Mouse (Mus musculus) forebrain, embryonic 14.5 days (tissue): ENCODE measurements around the gene Col4a2. TPM values are rescaled to one million over a fixed set of nuclear protein-coding genes. Genes with fewer than 3 reads are reported as not detected.

Source experiments
- ATAC-seq: fragments of 200-750 bp; cut with Nextera tagmentation; 2 replicates; pipeline ENCODE4 v1.8.0; 2017; ENCODE audit warnings: mild to moderate bottlenecking, moderate library complexity
- DNase-seq: peaks from one replicate; pipeline ENCODE4 v3.0.0-alpha.2; 2015; ENCODE audit warnings: low spot score
- H3K27ac ChIP-seq: fragments of 300-500 bp; sonication (generic); 2 replicates; pipeline ENCODE4 v1.5.1; 2014; ENCODE audit warnings: low read depth, mild to moderate bottlenecking, control low read depth, low read length, moderate library complexity
- H3K27me3 ChIP-seq: fragments of 300-500 bp; sonication (generic); replicated peaks from 2 replicates; pipeline ENCODE4 v1.6.1; 2014; ENCODE audit warnings: low read length, control low read depth, mixed read lengths; ENCODE audit not compliant: control insufficient read depth, insufficient read depth
- H3K36me3 ChIP-seq: fragments of 300-500 bp; sonication (generic); 2 replicates; pipeline ENCODE4 v1.6.1; 2014; ENCODE audit warnings: low read length, control low read depth; ENCODE audit not compliant: control insufficient read depth, insufficient read depth
- H3K4me1 ChIP-seq: fragments of 300-500 bp; sonication (generic); 2 replicates; pipeline ENCODE4 v1.6.1; 2014; ENCODE audit warnings: antibody characterized with exemption, low read length, control low read depth; ENCODE audit not compliant: control insufficient read depth, insufficient read depth
- H3K4me2 ChIP-seq: fragments of 300-500 bp; sonication (generic); 2 replicates; pipeline ENCODE4 v1.6.1; 2014; ENCODE audit warnings: mild to moderate bottlenecking, control low read depth, low read length
- H3K4me3 ChIP-seq: fragments of 300-500 bp; sonication (generic); 2 replicates; pipeline ENCODE4 v1.5.1; 2014; ENCODE audit warnings: low read depth, low read length, control low read depth
- H3K9ac ChIP-seq: fragments of 300-500 bp; sonication (generic); 2 replicates; pipeline ENCODE4 v1.6.1; 2014; ENCODE audit warnings: mild to moderate bottlenecking, low read length, control low read depth, moderate library complexity
- H3K9me3 ChIP-seq: fragments of 300-500 bp; sonication (generic); replicated peaks from 2 replicates; pipeline ENCODE4 v1.6.1; 2016; ENCODE audit warnings: low read length, control low read depth, mixed read lengths; ENCODE audit not compliant: control insufficient read depth
- WGBS: fragments of 180-500 bp; shearing (Covaris S2); extraction: QIAGEN DNeasy Blood & Tissue Kit; methylation state at CpG from one replicate; pipeline ENCODE4 v1.1.7; 2014; 5-methylcytosine and 5-hydroxymethylcytosine counted together
- polyA plus RNA-seq: library from polyadenylated mRNA; unstranded; fragments of >200 nt; fragmentation: Nextera tagmentation; extraction: Ambion mirVana; gene quantifications from 2 replicates; pipeline ENCODE4 v1.2.1, GENCODE M21; 2014

Gene Col4a2
- polyA plus RNA-seq, 1 experiment from 2014 or later = 19.1 TPM

DNA sequence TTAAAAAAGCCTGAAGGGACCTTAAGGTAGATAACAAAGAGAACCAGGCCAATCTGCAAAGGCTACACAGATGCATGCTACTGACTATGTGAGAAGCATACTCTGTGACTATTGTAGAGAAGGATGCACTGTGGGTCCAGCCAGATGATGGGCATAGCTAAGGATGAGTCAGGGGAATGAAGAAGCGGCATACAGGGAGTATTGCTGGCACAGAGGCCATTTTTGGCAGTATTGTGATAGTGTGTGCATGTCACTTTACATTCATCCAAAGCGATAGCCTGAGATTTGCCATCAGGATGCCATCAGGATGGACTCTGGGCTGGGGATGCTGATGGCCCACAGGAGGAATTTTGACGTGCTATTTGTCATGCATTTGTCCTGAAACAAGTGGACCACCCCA, 25.5 kb upstream of the Col4a2 start:
- H3K9ac ChIP-seq = no peak overlapping the region

DNA sequence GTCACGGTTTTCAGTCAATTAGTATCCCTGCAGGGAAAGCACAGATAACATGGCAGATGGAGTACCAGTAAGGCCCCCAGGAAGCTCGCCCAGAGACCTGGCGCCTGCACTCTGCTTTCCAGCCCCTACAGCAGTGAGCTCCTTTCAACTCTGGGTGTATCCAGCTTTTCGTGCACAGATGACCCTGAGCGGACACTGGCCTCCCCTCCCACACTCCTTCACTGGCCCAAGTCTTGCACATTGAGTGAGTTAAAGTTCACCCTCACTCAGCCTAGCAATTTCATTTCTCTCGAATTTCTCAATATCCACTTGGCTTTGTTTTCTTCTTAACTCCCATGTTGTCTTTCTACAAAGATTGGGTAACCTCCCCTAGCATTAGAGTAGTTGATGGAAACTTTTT, 24.3 kb upstream of the Col4a2 start:
- 71% methylated on average over 6 of the region's 6 CpGs for WGBS
- H3K4me1 ChIP-seq = 0 out of 2 replicates have a peak, but pooled peaks cover 2% of the 10 kb centered on the region
- H3K9ac ChIP-seq = no peak overlapping the region
- H3K4me2 ChIP-seq = no peak overlapping the region
- ATAC-seq (no peak), DNase-seq (no peak)
- H3K9me3 ChIP-seq = no peaks in the 10 kb centered on the region
- no peak overlapping the region for H3K27ac ChIP-seq
- no peak overlapping the region for H3K4me3 ChIP-seq
- H3K36me3 ChIP-seq = no peaks in the 10 kb centered on the region
- no peaks in the 10 kb centered on the region for H3K27me3 ChIP-seq

More for the DNA sequence above, 25.5 kb upstream of the Col4a2 start:
- H3K9me3 ChIP-seq = no peaks in the 10 kb centered on the region
- peaks cover 7% of the 10 kb centered on the region; the same call in 1 of the 2 replicates for H3K4me1 ChIP-seq
- no peak overlapping the region for H3K27ac ChIP-seq
- no peak overlapping the region for H3K4me2 ChIP-seq
- no peak for ATAC-seq
- no peak for DNase-seq
- 60% methylated on average over 3 of the region's 3 CpGs for WGBS
- no peaks in the 10 kb centered on the region for H3K36me3 ChIP-seq
- H3K27me3 ChIP-seq = no peaks in the 10 kb centered on the region
- H3K4me3 ChIP-seq = no peak overlapping the region

DNA sequence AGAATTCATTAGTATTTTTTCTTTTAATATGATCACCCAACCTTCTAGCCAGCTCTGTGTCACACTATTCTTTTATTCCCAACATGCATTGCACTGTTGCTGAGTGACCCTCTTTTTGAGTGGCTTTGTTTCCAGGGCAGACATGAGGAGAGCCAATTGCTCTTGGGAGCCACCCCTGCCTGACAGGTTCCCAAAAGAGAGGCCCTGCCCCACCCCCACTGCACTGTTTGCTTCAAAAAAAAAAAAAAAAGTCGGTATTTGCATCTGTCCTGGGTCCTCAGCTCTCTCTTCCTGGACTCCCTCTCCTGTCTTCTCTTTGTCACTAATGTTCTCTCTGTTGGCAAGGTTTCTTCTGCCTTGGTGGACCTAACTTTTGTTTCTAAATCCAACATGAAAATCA, 22.1 kb upstream of the Col4a2 start:
- no peak overlapping the region for H3K4me2 ChIP-seq
- DNase-seq (no peak), ATAC-seq (no peak)
- H3K9ac ChIP-seq = no peak overlapping the region
- H3K4me3 ChIP-seq = no peak overlapping the region
- no peaks in the 10 kb centered on the region for H3K9me3 ChIP-seq
- 0 out of 2 replicates have a peak, but pooled peaks cover 2% of the 10 kb centered on the region for H3K4me1 ChIP-seq
- 7% methylated on average over 1 of the region's 1 CpGs for WGBS
- H3K36me3 ChIP-seq = no peaks in the 10 kb centered on the region
- H3K27ac ChIP-seq = no peak overlapping the region
- H3K27me3 ChIP-seq = no peaks in the 10 kb centered on the region

DNA sequence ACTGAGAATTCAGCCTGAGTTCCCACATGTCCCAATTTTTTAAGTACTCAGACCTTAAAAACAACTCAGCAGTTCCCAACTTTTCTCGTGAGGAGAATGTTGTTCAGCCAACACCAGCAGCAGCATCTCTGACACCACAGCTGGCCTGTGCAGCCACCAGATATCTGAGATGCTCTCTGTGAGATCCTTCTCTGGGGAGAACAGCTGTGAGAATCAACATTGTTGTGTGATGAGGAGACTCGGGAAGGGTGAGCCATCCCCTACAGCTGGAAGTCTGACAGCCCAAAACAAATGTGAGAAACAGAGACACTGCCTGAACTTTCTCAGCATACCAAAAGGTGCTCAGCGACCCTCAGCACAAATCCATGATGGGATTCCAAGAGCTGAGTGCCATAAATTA, 20.0 kb upstream of the Col4a2 start:
- 74% methylated on average over 3 of the region's 3 CpGs for WGBS

DNA sequence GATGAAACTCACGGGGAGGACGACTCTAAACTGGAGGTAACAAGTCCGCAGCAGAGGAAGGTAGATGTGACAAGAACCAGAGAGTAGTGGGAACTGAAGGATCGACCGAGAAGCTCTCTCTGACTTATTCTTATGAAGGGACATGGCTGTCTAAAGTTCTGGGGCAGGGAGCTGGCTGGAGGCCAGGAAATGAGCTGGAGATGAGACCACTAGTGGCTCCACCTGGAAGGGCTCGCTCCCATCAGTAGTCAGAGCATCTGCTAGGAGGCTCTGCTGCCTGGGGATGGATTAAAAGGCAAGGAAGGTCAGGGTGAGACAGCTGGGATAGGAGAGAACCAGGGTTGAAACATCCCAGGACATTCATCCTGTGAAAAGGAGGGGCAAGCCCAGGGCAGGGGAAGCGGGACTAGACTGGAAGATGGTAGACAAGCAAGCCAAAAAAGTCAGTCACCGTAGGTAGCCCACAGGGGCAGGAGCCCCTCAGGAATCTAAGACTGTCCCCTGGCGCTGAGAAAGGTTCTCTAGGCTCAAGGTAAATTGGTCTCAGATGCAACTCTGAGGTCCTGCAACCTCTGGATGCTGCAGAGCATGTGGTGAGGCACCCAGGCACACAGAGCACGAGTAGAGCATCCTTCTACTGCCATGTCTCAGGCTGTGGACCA, 16.2 kb upstream of the Col4a2 start:
- H3K27ac ChIP-seq = no peak overlapping the region
- DNase-seq (no peak), ATAC-seq (no peak)
- H3K36me3 ChIP-seq = no peaks in the 10 kb centered on the region
- no peaks in the 10 kb centered on the region for H3K9me3 ChIP-seq
- no peak overlapping the region for H3K9ac ChIP-seq
- 86% methylated on average over 10 of the region's 10 CpGs for WGBS
- H3K4me2 ChIP-seq = no peak overlapping the region
- no peak overlapping the region for H3K4me3 ChIP-seq
- H3K27me3 ChIP-seq = no peaks in the 10 kb centered on the region
- no peaks in the 10 kb centered on the region for H3K4me1 ChIP-seq

More for the DNA sequence above, 20.0 kb upstream of the Col4a2 start:
- ATAC-seq (no peak), DNase-seq (no peak)
- Histone ChIP-seq H3K9me3 (no peaks in the 10 kb centered on the region), H3K27ac (no peak overlapping the region), H3K9ac (no peak overlapping the region), H3K4me2 (no peak overlapping the region), H3K4me1 (0 out of 2 replicates have a peak, but pooled peaks cover 2% of the 10 kb centered on the region), H3K27me3 (no peaks in the 10 kb centered on the region), H3K4me3 (no peak overlapping the region), H3K36me3 (no peaks in the 10 kb centered on the region)

DNA sequence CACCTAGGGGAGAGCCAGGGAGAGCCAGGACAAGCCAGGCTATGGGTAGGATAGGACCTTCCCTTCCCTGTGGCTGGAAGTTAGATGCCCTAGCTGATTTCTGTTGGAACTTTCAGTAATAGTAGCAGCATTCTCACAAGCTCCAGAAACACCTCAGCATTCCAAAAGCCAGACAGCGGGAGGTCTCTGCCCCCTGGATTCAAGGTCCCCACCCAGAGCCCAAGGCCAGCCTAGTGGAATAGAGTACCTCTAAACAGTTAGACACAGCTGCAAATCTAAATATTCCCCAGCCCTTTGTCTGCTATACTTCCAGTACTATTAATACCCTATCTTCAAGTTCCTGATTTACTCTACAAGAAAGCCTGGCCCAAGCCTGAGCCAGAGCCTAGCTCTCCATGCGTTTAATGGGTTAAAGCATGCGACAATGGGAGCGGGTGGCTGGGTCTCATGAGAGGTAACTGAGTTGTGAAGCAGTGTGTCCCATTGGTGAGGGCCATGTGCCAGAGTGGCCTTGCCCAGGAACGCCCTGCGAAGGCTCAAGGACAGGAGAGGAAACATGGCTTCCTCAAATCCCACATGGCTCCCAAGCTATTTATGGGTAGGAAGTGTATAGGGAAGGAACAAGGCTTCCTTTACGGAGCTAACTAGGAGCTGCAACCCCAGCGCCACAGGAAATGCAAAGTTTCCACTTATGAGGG, 15.3 kb upstream of the Col4a2 start:
- no peaks in the 10 kb centered on the region for H3K27me3 ChIP-seq
- ATAC-seq (no peak), DNase-seq (no peak)
- H3K9me3 ChIP-seq = no peaks in the 10 kb centered on the region
- H3K27ac ChIP-seq = no peak overlapping the region
- H3K4me3 ChIP-seq = no peak overlapping the region
- H3K4me2 ChIP-seq = no peak overlapping the region
- no peak overlapping the region for H3K9ac ChIP-seq
- H3K36me3 ChIP-seq = no peaks in the 10 kb centered on the region
- H3K4me1 ChIP-seq = no peaks in the 10 kb centered on the region
- 91% methylated on average over 8 of the region's 8 CpGs for WGBS

DNA sequence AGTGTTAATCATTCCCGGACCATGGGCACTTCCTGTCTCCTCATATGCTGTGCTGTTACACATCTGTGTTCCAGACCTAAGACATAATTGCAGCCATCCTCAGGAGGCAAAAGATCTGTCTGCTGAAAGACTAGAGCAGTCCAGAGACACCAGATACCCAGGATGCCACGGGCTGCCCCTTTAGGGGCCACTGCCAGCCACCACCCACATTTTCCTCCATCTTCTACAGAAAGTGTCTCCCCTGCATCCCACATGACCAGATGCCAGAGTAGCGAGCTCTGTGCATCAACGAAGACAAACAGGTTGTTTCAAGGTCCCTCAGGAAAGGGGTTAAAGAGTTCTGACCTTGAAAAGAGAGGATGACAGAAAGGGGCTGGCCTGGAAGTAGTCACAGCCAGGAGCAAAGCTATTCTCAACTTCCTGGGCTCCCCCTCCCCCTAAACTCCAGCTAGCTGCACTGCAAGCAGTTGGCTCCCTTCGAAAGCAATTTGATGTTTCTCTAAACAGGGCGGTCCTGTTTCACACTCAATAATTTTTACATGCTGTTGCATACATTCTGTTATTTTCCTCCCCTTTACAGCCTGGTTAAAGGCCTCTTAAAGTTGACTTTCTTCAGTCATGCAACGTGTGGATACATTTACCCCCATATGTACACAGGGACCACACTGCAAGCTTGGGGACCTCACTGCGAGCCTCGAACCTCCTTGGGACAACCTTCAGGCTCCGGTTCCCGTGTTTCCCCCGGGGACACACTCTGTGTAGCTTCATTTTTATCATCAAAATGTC, 13.9 kb upstream of the Col4a2 start:
- H3K36me3 ChIP-seq = no peaks in the 10 kb centered on the region
- H3K27ac ChIP-seq = no peak overlapping the region
- H3K4me1 ChIP-seq = no peaks in the 10 kb centered on the region
- no peaks in the 10 kb centered on the region for H3K9me3 ChIP-seq
- H3K4me2 ChIP-seq = no peak overlapping the region
- DNase-seq = no peak
- no peak overlapping the region for H3K9ac ChIP-seq
- no peak overlapping the region for H3K4me3 ChIP-seq
- no peaks in the 10 kb centered on the region for H3K27me3 ChIP-seq
- 81% methylated on average over 12 of the region's 12 CpGs for WGBS
- ATAC-seq = no peak

DNA sequence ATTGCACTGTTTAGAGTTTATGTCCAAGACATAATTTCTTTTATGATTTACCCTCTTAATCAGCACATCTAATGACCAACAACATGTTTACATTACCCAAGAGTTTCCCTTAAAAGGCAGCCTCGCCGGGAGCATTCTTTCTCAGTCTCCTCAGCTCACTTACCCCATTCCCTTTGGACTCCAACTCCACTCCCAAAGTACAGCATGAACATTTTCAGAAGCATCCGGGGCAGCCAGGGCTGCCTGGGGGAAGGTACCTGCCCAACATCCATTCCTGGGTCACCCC, 13.3 kb upstream of the Col4a2 start:
- Histone ChIP-seq H3K4me2 (no peak overlapping the region), H3K36me3 (no peaks in the 10 kb centered on the region), H3K4me3 (no peak overlapping the region), H3K9ac (no peak overlapping the region), H3K27me3 (no peaks in the 10 kb centered on the region), H3K9me3 (no peaks in the 10 kb centered on the region), H3K27ac (no peak overlapping the region), H3K4me1 (no peaks in the 10 kb centered on the region)
- DNase-seq (no peak), ATAC-seq (no peak)
- WGBS = 86% methylated on average over 3 of the region's 3 CpGs

DNA sequence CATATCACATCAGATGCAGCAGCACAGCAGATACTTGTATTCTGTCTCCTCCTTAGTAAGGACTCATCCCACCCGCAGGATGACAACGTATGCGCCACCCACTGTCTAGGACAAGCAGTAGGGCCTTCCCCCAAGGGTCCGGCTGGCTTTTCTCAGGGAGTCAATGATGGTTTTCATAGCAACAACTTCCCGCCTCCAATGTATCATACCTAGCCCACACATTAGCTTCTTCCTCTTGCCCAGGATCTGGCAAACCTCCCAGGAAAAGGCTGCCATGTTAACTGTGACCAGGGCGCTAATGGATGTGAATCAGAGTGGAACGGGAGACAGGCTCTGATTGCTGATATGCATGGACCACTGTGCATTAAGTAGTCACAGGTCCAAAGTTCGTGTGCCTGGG, 12.2 kb upstream of the Col4a2 start:
- Histone ChIP-seq H3K36me3 (no peaks in the 10 kb centered on the region), H3K4me3 (no peak overlapping the region), H3K9ac (no peak overlapping the region), H3K27me3 (no peaks in the 10 kb centered on the region), H3K9me3 (no peaks in the 10 kb centered on the region), H3K4me1 (no peaks in the 10 kb centered on the region), H3K27ac (no peak overlapping the region), H3K4me2 (no peak overlapping the region)
- ATAC-seq = no peak
- no peak for DNase-seq
- WGBS = 86% methylated on average over 8 of the region's 8 CpGs
